Mouse (Mus musculus) intestine, postnatal 0 days (tissue): ENCODE measurements around the gene Phactr2. TPM values are rescaled to one million over a fixed set of nuclear protein-coding genes. Genes with fewer than 3 reads are reported as not detected.

ENCODE experiments used
- ATAC-seq: fragments of 200-750 bp; cut with Nextera tagmentation; 2 replicates; pipeline ENCODE4 v1.8.0; 2017; ENCODE audit warnings: mild to moderate bottlenecking, moderate TSS enrichment, moderate library complexity
- H3K27ac ChIP-seq: fragments of 300-500 bp; sonication (generic); 2 replicates; pipeline ENCODE4 v1.5.1; 2014; ENCODE audit warnings: mild to moderate bottlenecking, low read depth, low read length, moderate library complexity
- H3K27me3 ChIP-seq: fragments of 300-500 bp; sonication (generic); replicated peaks from 2 replicates; pipeline ENCODE4 v1.6.1; 2014; ENCODE audit warnings: low read length, mixed read lengths; ENCODE audit not compliant: control insufficient read depth, insufficient read depth
- H3K36me3 ChIP-seq: fragments of 300-500 bp; sonication (generic); 2 replicates; pipeline ENCODE4 v1.6.1; 2014; ENCODE audit warnings: mild to moderate bottlenecking, moderate library complexity; ENCODE audit not compliant: control insufficient read depth, insufficient read depth
- H3K4me1 ChIP-seq: fragments of 300-500 bp; sonication (generic); replicated peaks from 2 replicates; pipeline ENCODE4 v1.6.1; 2014; ENCODE audit warnings: antibody characterized with exemption, low read length, mixed read lengths; ENCODE audit not compliant: control insufficient read depth, insufficient read depth
- H3K4me2 ChIP-seq: fragments of 300-500 bp; sonication (generic); replicated peaks from 2 replicates; pipeline ENCODE4 v1.6.1; 2014; ENCODE audit warnings: low read depth, mild to moderate bottlenecking, moderate library complexity
- H3K4me3 ChIP-seq: fragments of 300-500 bp; sonication (generic); 2 replicates; pipeline ENCODE4 v1.5.1; 2014; ENCODE audit warnings: low read depth, low read length
- H3K9ac ChIP-seq: fragments of 300-500 bp; sonication (generic); 2 replicates; pipeline ENCODE4 v1.6.1; 2014; ENCODE audit warnings: mild to moderate bottlenecking, low read depth, low read length
- H3K9me3 ChIP-seq: fragments of 300-500 bp; sonication (generic); 2 replicates; pipeline ENCODE4 v1.6.1; 2016; ENCODE audit warnings: mixed run types; ENCODE audit not compliant: control insufficient read depth
- CTCF ChIP-seq: sonication (generic); IDR thresholded peaks from 2 replicates; pipeline ENCODE4 v1.5.1; 2016; ENCODE audit warnings: low read depth, mild to moderate bottlenecking, control low read depth, antibody characterized with exemption, moderate library complexity
- WGBS: fragments of 180-500 bp; shearing (Covaris S2); extraction: QIAGEN DNeasy Blood & Tissue Kit; methylation state at CpG from one replicate; pipeline ENCODE4 v1.1.7; 2014; 5-methylcytosine and 5-hydroxymethylcytosine counted together
- polyA plus RNA-seq: library from polyadenylated mRNA; unstranded; fragments of >200 nt; fragmentation: Nextera tagmentation; extraction: Ambion mirVana; gene quantifications from 2 replicates; pipeline ENCODE4 v1.2.1, GENCODE M21; 2015

Phactr2 gene
- polyA plus RNA-seq, 1 experiment from 2014 or later, result 12.3 TPM

DNA sequence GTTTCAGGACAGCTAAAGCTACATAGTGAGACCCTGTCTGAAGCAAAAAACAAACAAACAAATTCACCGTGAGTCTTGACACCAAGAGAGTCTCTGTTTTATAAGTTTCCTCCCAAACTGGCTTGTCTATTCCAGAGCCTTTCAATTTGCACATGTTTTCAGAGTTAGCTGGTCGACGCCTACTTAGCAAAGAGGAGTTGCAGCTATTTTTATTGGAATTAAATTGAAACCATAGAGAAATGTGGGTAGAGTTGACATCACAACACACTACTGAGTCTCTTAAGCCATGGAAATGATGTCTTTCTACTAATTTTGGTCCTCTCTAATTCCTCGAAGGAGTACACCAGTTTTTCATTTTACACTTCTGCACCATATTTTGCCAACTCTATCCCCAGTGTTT is 313.3 kb downstream of the Phactr2 start:
- H3K4me3 ChIP-seq, result no peak overlapping the region
- no peak overlapping the region for H3K4me2 ChIP-seq
- H3K27me3 ChIP-seq, result no peaks in the 10 kb centered on the region
- H3K9ac ChIP-seq, result no peak overlapping the region
- no peak overlapping the region for H3K27ac ChIP-seq
- TF ChIP-seq CTCF, result no peak
- H3K9me3 ChIP-seq, result no peaks in the 10 kb centered on the region
- no peak for ATAC-seq
- no peaks in the 10 kb centered on the region for H3K36me3 ChIP-seq
- no peaks in the 10 kb centered on the region for H3K4me1 ChIP-seq
- WGBS, result 92% methylated on average over 4 of the region's 4 CpGs

Other genes with a start within 250 kb of the Phactr2 start
- 1,219 and 1,230 TPM in 2 replicates for gene Fuca2, start 25.1 kb upstream of the Phactr2 start, polyA plus RNA-seq
- 2.5 and 3.2 TPM in 2 replicates for gene Adat2, start 78.5 kb upstream of the Phactr2 start, polyA plus RNA-seq
- 21.5 and 23.8 TPM in 2 replicates for gene Pex3, start 78.7 kb upstream of the Phactr2 start, polyA plus RNA-seq